Mouse (Mus musculus) heart, postnatal 0 days (tissue): ENCODE data around the gene Mpig6b.

Experiments used
- CTCF ChIP-seq: IDR thresholded peaks from 2 replicates; pipeline ENCODE4 v1.5.1; 2016; ENCODE audit warnings: antibody characterized with exemption, control low read depth, low read depth
- EP300 ChIP-seq: IDR thresholded peaks from 2 replicates; pipeline ENCODE4 v1.6.1; 2016; ENCODE audit warnings: antibody characterized with exemption, low read depth

GRCm38 (mm10) chr17:35094475-35095365, 28.7 kb upstream of the Mpig6b start:
- no peak for TF ChIP-seq CTCF
- no peak for TF ChIP-seq EP300
